Mouse (Mus musculus) embryonic facial prominence, embryonic 13.5 days (tissue): ENCODE results near the gene Eefsec. TPM values are rescaled to one million over a fixed set of nuclear protein-coding genes. Genes with fewer than 3 reads are reported as not detected.

ENCODE experiments used
- ATAC-seq: fragments of 200-750 bp; cut with Nextera tagmentation; 2 replicates; pipeline ENCODE4 v1.8.0; 2017; ENCODE audit warnings: low read depth; ENCODE audit not compliant: insufficient number of reproducible peaks, insufficient read depth, low FRiP score, low TSS enrichment
- H3K27ac ChIP-seq: fragments of 300-500 bp; sonication (generic); 2 replicates; pipeline ENCODE4 v1.5.1; 2015; ENCODE audit warnings: moderate library complexity, mild to moderate bottlenecking, inconsistent platforms
- H3K27me3 ChIP-seq: fragments of 300-500 bp; sonication (generic); 2 replicates; pipeline ENCODE4 v1.6.1; 2015; ENCODE audit warnings: mild to moderate bottlenecking, inconsistent platforms
- H3K36me3 ChIP-seq: fragments of 300-500 bp; sonication (generic); 2 replicates; pipeline ENCODE4 v1.6.1; 2015; ENCODE audit warnings: mild to moderate bottlenecking, inconsistent platforms
- H3K4me1 ChIP-seq: fragments of 300-500 bp; sonication (generic); 2 replicates; pipeline ENCODE4 v1.6.1; 2015; ENCODE audit warnings: inconsistent platforms
- H3K4me2 ChIP-seq: fragments of 300-500 bp; sonication (generic); 2 replicates; pipeline ENCODE4 v1.6.1; 2015; ENCODE audit warnings: moderate library complexity, mild to moderate bottlenecking, inconsistent platforms
- H3K4me3 ChIP-seq: fragments of 300-500 bp; sonication (generic); 2 replicates; pipeline ENCODE4 v1.5.1; 2015; ENCODE audit warnings: mild to moderate bottlenecking, inconsistent platforms
- H3K9ac ChIP-seq: fragments of 300-500 bp; sonication (generic); 2 replicates; pipeline ENCODE4 v1.6.1; 2015; ENCODE audit warnings: mild to moderate bottlenecking, inconsistent platforms
- H3K9me3 ChIP-seq: fragments of 300-500 bp; sonication (generic); 2 replicates; pipeline ENCODE4 v1.6.1; 2016; ENCODE audit warnings: inconsistent platforms
- WGBS: fragments of 180-500 bp; shearing (Covaris S2); methylation state at CpG from one replicate; pipeline ENCODE4 v1.1.7; 2015; ENCODE audit warnings: mixed read lengths; 5-methylcytosine and 5-hydroxymethylcytosine counted together
- polyA plus RNA-seq: library from polyadenylated mRNA; unstranded; fragments of >200 nt; fragmentation: Nextera tagmentation; extraction: Ambion mirVana; gene quantifications from 2 replicates; pipeline ENCODE4 v1.2.1, GENCODE M21; 2015

Eefsec gene
- polyA plus RNA-seq, 1 experiment from 2014 or later, result 46.9 TPM

DNA sequence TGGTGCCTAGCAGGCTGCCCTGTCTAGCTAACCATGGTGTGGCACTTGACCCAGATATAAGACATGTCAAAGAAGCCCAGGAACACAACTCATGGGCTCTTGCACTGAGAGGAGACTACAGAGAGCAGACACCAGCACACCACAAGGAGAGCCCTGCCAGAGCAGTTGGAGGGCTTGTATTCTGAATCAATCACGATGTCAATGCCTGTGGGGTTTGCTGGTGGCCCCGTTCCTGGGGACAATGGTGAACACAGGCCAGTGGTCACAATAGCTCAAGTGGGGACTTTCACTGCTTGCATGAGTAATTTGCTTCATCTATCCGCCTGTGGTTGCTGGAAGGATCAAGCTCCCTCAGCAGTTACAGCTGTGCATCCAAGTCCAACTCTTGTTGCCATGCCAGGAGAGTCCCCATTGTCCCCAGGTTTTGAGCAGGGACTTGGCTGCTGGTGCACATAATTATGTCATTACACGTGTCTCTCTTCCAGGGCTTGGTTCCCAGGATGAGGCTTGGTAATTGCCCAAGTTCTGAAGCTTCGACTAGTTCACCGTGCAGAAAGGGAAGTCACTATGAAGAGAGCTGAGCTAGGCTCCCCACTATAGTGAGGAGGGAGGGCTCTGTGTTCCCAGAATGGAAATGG, 156.1 kb downstream of the Eefsec start:
- no peak for ATAC-seq
- H3K4me3 ChIP-seq, result no peak overlapping the region
- no peaks in the 10 kb centered on the region for H3K9me3 ChIP-seq
- no peaks in the 10 kb centered on the region for H3K27me3 ChIP-seq
- no peak overlapping the region for H3K27ac ChIP-seq
- no peaks in the 10 kb centered on the region for H3K4me1 ChIP-seq
- H3K9ac ChIP-seq, result no peak overlapping the region
- no peak overlapping the region for H3K4me2 ChIP-seq
- H3K36me3 ChIP-seq, result peaks cover 18% of the 10 kb centered on the region
- 94% methylated on average over 6 of the region's 6 CpGs for WGBS

- Histone ChIP-seq H3K27ac (no peak overlapping the region), H3K9me3 (no peaks in the 10 kb centered on the region), H3K9ac (no peak overlapping the region), H3K27me3 (no peaks in the 10 kb centered on the region), H3K4me3 (no peak overlapping the region), H3K4me2 (no peak overlapping the region), H3K36me3 (no peaks in the 10 kb centered on the region; the same call in 1 of the 2 replicates), H3K4me1 (no peaks in the 10 kb centered on the region)
- ATAC-seq, result no peak
- WGBS, result 85% methylated on average over 2 of the region's 2 CpGs
These were observed 168.2 kb downstream of the Eefsec start for GRCm38 (mm10) chr6:88278141-88278540.

GRCm38 (mm10) chr6:88277242-88277641, 169.1 kb downstream of the Eefsec start:
- no peaks in the 10 kb centered on the region for H3K9me3 ChIP-seq
- no peaks in the 10 kb centered on the region for H3K4me1 ChIP-seq
- H3K27ac ChIP-seq, result no peak overlapping the region
- H3K27me3 ChIP-seq, result no peaks in the 10 kb centered on the region
- H3K9ac ChIP-seq, result no peak overlapping the region
- no peaks in the 10 kb centered on the region; the same call in 1 of the 2 replicates for H3K36me3 ChIP-seq
- no peak overlapping the region for H3K4me2 ChIP-seq
- no peak overlapping the region for H3K4me3 ChIP-seq
- 90% methylated on average over 4 of the region's 4 CpGs for WGBS
- no peak for ATAC-seq

DNA sequence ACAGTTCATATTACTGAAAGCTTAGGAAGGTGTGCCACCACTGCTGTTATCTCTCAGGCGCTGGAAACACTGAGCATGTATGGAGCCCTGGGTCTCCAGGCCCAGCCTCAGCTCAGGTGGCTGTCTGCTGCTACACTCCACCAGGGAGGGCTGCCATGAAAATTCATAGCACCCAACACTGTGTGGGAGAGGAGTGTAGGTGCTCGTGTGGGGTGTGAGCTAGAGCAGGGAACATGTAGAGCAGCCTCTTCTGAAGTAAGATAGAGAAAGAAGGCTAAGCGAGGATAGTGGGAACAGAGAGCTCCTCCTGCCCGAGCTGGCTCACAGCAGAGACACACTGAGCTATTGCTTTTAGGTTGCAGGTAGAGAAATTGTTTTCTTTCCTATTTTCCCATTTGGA, 170.1 kb downstream of the Eefsec start:
- Histone ChIP-seq H3K27ac (no peak overlapping the region), H3K4me2 (no peak overlapping the region), H3K4me1 (no peaks in the 10 kb centered on the region), H3K27me3 (no peaks in the 10 kb centered on the region), H3K4me3 (no peak overlapping the region), H3K36me3 (no peaks in the 10 kb centered on the region; the same call in 1 of the 2 replicates), H3K9me3 (no peaks in the 10 kb centered on the region), H3K9ac (no peak overlapping the region)
- no peak for ATAC-seq
- WGBS, result 85% methylated on average over 4 of the region's 4 CpGs

DNA sequence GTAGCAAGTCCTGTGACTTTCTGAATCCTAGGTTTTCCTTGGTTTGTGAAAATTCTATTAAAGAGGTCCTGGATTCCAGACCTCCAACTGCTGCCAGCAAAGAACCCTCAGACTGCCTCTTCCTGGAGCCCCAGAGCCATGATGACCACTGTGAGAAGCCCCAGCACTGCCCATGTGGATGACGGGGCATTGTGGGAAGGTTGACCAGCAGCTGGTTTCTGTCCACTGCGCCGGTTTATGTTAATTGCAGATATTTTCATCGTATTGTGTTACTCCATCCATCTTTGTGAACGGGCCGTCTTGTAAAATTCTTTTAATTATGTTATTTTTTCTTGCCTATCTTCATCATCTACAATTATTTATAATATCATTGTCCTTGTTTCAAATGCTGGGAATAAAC, 171.7 kb downstream of the Eefsec start:
- Histone ChIP-seq H3K4me1 (no peaks in the 10 kb centered on the region), H3K4me2 (no peak overlapping the region), H3K9me3 (no peaks in the 10 kb centered on the region), H3K27ac (no peak overlapping the region), H3K36me3 (no peaks in the 10 kb centered on the region), H3K4me3 (no peak overlapping the region), H3K27me3 (no peaks in the 10 kb centered on the region), H3K9ac (no peak overlapping the region)
- 85% methylated on average over 6 of the region's 6 CpGs for WGBS
- no peak for ATAC-seq

GRCm38 (mm10) chr6:88267970-88268369, 178.4 kb downstream of the Eefsec start:
- no peak for ATAC-seq
- Histone ChIP-seq H3K36me3 (no peaks in the 10 kb centered on the region; the same call in 1 of the 2 replicates), H3K27me3 (no peaks in the 10 kb centered on the region), H3K27ac (no peak overlapping the region), H3K4me2 (no peak overlapping the region), H3K4me3 (no peak overlapping the region), H3K9me3 (no peaks in the 10 kb centered on the region), H3K4me1 (no peaks in the 10 kb centered on the region), H3K9ac (no peak overlapping the region)
- 83% methylated on average over 2 of the region's 2 CpGs for WGBS

DNA sequence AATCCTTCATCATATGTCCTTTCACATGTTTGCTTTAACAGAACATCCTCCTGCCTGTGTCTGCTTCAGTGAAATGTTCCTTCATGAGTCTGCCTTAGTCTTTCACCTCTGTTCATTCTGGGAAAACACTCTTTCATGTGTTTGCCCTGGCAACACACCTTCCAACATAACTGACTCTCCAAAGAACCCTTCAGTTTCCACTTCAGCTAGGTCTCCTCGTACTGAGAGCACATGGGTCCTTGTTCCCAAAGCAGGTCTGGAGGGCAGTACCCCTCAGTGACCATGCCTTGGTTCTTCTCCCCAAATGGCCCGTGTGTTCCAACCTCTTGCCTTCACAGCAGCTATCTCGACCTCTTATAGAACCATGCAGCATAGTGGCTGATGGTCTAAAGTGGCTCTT, 179.3 kb downstream of the Eefsec start:
- Histone ChIP-seq H3K9me3 (no peaks in the 10 kb centered on the region), H3K4me3 (no peak overlapping the region), H3K9ac (no peak overlapping the region), H3K27me3 (no peaks in the 10 kb centered on the region), H3K27ac (no peak overlapping the region), H3K36me3 (no peaks in the 10 kb centered on the region; the same call in 1 of the 2 replicates), H3K4me2 (no peak overlapping the region), H3K4me1 (no peaks in the 10 kb centered on the region)
- WGBS, result 91% methylated on average over 3 of the region's 3 CpGs
- no peak for ATAC-seq

- ATAC-seq, result no peak
- Histone ChIP-seq H3K9ac (no peak overlapping the region), H3K4me2 (no peak overlapping the region), H3K4me1 (no peaks in the 10 kb centered on the region), H3K27ac (no peak overlapping the region), H3K9me3 (no peaks in the 10 kb centered on the region), H3K4me3 (no peak overlapping the region), H3K27me3 (no peaks in the 10 kb centered on the region), H3K36me3 (no peaks in the 10 kb centered on the region; the same call in 1 of the 2 replicates)
- WGBS, result 88% methylated on average over 3 of the region's 3 CpGs
These were observed 180.3 kb downstream of the Eefsec start for GRCm38 (mm10) chr6:88266055-88266454.

DNA sequence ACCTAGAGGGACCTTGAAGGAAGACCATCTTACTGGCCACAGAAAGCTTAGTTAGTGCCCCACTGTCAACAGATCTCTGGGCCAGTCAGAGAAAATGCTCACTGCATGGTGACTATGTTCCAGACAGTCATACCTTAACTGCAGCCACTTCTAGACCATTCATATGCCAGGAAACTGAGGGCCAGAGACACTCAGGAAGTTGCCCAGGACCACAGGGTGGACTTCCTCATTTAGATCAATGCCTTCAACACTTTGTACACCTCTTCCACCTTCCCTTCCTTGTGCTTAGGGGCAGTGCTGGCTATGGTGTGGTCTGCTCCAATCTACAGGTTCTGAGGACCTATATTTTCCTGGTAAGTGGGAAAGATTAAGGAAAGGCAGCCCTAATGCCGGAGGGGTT, 181.0 kb downstream of the Eefsec start:
- Histone ChIP-seq H3K9me3 (no peaks in the 10 kb centered on the region), H3K4me2 (no peak overlapping the region), H3K36me3 (no peaks in the 10 kb centered on the region; the same call in 1 of the 2 replicates), H3K9ac (no peak overlapping the region), H3K27me3 (no peaks in the 10 kb centered on the region), H3K4me3 (no peak overlapping the region), H3K4me1 (no peaks in the 10 kb centered on the region), H3K27ac (no peak overlapping the region)
- 81% methylated on average over 1 of the region's 1 CpGs for WGBS
- no peak for ATAC-seq

- no peaks in the 10 kb centered on the region for H3K27me3 ChIP-seq
These were observed 184.2 kb downstream of the Eefsec start for GRCm38 (mm10) chr6:88262160-88262559.

DNA sequence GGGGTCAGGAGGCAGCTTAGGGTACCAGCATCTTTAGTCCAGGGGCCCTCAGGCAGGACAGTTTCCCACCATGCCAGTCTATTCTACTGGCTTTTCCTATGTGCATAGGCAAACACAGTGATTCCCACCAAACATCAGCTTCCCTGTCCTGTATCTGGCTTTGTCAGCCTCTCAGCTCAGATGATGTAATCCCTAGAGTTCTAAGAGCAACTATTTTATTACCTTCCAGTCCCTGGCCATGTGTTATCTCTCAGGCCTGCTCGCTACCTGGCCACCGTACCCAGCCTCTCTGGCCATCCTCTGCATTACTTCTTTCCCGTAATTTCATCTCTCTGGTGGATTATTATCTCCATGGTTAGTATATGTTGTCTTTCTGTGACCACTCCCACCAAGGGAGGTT, 185.7 kb downstream of the Eefsec start:
- ATAC-seq, result no peak
- Histone ChIP-seq H3K27ac (no peak overlapping the region), H3K27me3 (no peaks in the 10 kb centered on the region), H3K9ac (no peak overlapping the region), H3K9me3 (no peaks in the 10 kb centered on the region), H3K36me3 (peaks cover 22% of the 10 kb centered on the region; the same call in 1 of the 2 replicates), H3K4me2 (no peak overlapping the region), H3K4me3 (no peak overlapping the region), H3K4me1 (no peaks in the 10 kb centered on the region)
- 87% methylated on average over 3 of the region's 3 CpGs for WGBS

More at GRCm38 (mm10) chr6:88262160-88262559, 184.2 kb downstream of the Eefsec start:
- no peak overlapping the region for H3K4me2 ChIP-seq
- H3K9me3 ChIP-seq, result no peaks in the 10 kb centered on the region
- 58% methylated on average over 9 of the region's 9 CpGs for WGBS
- H3K9ac ChIP-seq, result no peak overlapping the region
- ATAC-seq, result no peak
- no peaks in the 10 kb centered on the region for H3K4me1 ChIP-seq
- no peak overlapping the region for H3K4me3 ChIP-seq
- no peak overlapping the region for H3K27ac ChIP-seq
- peaks cover 9% of the 10 kb centered on the region for H3K36me3 ChIP-seq

GRCm38 (mm10) chr6:88259621-88260020, 186.7 kb downstream of the Eefsec start:
- H3K9ac ChIP-seq, result no peak overlapping the region
- 83% methylated on average over 3 of the region's 3 CpGs for WGBS
- H3K36me3 ChIP-seq, result peaks cover 22% of the 10 kb centered on the region; the same call in 1 of the 2 replicates
- no peak overlapping the region for H3K27ac ChIP-seq
- no peaks in the 10 kb centered on the region for H3K4me1 ChIP-seq
- H3K27me3 ChIP-seq, result no peaks in the 10 kb centered on the region
- ATAC-seq, result no peak
- H3K4me2 ChIP-seq, result no peak overlapping the region
- no peaks in the 10 kb centered on the region for H3K9me3 ChIP-seq
- no peak overlapping the region for H3K4me3 ChIP-seq
